Mouse (Mus musculus): ENCODE results near the gene Slc1a3. TPM values are rescaled to one million over a fixed set of nuclear protein-coding genes. Genes with fewer than 3 reads are reported as not detected.

The Slc1a3 gene
- polyA plus RNA-seq, 1 experiment from 2014 or later, result 22.7 TPM

Other genes starting within 250 kb of the Slc1a3 start
- gene Gm2310, start 190.8 kb downstream of the Slc1a3 start, polyA plus RNA-seq (2014; fragmentation: Nextera tagmentation; extraction: Ambion mirVana), result not detected in 2 replicates

Data from heart, embryonic 11.5 days (tissue).